Mouse (Mus musculus) liver, embryonic 14.5 days (tissue): ENCODE data around the gene Smoc1. TPM values are rescaled to one million over a fixed set of nuclear protein-coding genes. Genes with fewer than 3 reads are reported as not detected.

Source experiments
- ATAC-seq: fragments of 200-750 bp; cut with Nextera tagmentation; 2 replicates; pipeline ENCODE4 v1.8.0; 2017; ENCODE audit warnings: moderate number of reproducible peaks, mild to moderate bottlenecking, moderate library complexity; ENCODE audit not compliant: insufficient read depth
- DNase-seq, 3 experiments: peaks; one replicate each; pipeline ENCODE4 v3.0.0-alpha.2; 2012 to 2013; ENCODE audit warnings: low read depth in 3 of 3, low spot score in 3 of 3
- H3K27ac ChIP-seq: fragments of 300-500 bp; sonication (generic); 2 replicates; pipeline ENCODE4 v1.5.1; 2014; ENCODE audit warnings: moderate library complexity, mild to moderate bottlenecking, control low read depth, inconsistent platforms
- H3K27me3 ChIP-seq: fragments of 300-500 bp; sonication (generic); 2 replicates; pipeline ENCODE4 v1.6.1; 2014; ENCODE audit warnings: mild to moderate bottlenecking, low read length, moderate library complexity; ENCODE audit not compliant: control insufficient read depth, insufficient read depth
- H3K36me3 ChIP-seq: fragments of 300-500 bp; sonication (generic); replicated peaks from 2 replicates; pipeline ENCODE4 v1.6.1; 2014; ENCODE audit warnings: low read depth; ENCODE audit not compliant: control insufficient read depth, insufficient read depth
- H3K4me1 ChIP-seq, 2 experiments: fragments of 200-500 bp in 1 of 2; fragments of 300-500 bp in 1 of 2; sonication (generic) in 1 of 2; replicated peaks; 2 replicates each; pipeline ENCODE4 v1.6.1; 2012 to 2014; ENCODE audit warnings: antibody characterized with exemption in 1 of 2, inconsistent platforms in 1 of 2, low read length in 1 of 2; ENCODE audit not compliant: control insufficient read depth in 2 of 2, insufficient read depth in 2 of 2
- H3K4me2 ChIP-seq: fragments of 300-500 bp; sonication (generic); 2 replicates; pipeline ENCODE4 v1.6.1; 2014; ENCODE audit warnings: low read depth, mild to moderate bottlenecking, control low read depth, moderate library complexity
- H3K4me3 ChIP-seq, 2 experiments: fragments of 200-500 bp in 1 of 2; fragments of 300-500 bp in 1 of 2; sonication (generic) in 1 of 2; 2 replicates each; pipeline ENCODE4 v1.5.1; 2012 to 2014; ENCODE audit warnings: low read depth in 2 of 2, low read length in 2 of 2, mild to moderate bottlenecking in 2 of 2, control low read depth in 1 of 2, inconsistent platforms in 1 of 2, moderate library complexity in 1 of 2; ENCODE audit not compliant: insufficient read depth in 1 of 2
- H3K9ac ChIP-seq: fragments of 300-500 bp; sonication (generic); replicated peaks from 2 replicates; pipeline ENCODE4 v1.6.1; 2014; ENCODE audit warnings: mild to moderate bottlenecking, control low read depth, moderate library complexity
- H3K9me3 ChIP-seq: fragments of 300-500 bp; sonication (generic); 2 replicates; pipeline ENCODE4 v1.6.1; 2016; ENCODE audit warnings: low read length, mixed read lengths; ENCODE audit not compliant: control insufficient read depth
- CTCF ChIP-seq: IDR thresholded peaks from 2 replicates; pipeline ENCODE4 v1.5.1; 2016; ENCODE audit warnings: antibody characterized with exemption, low read depth, control low read depth
- EP300 ChIP-seq: IDR thresholded peaks from 2 replicates; pipeline ENCODE4 v1.6.1; 2016; ENCODE audit warnings: antibody characterized with exemption, low read depth
- WGBS: fragments of 180-500 bp; shearing (Covaris S2); extraction: QIAGEN DNeasy Blood & Tissue Kit; methylation state at CpG from one replicate; pipeline ENCODE4 v1.1.7; 2014; ENCODE audit not compliant: insufficient replicate concordance; 5-methylcytosine and 5-hydroxymethylcytosine counted together
- polyA plus RNA-seq, 2 experiments: library from polyadenylated mRNA; depleted of rRNA in 1 of 2; stranded (reverse) in 1 of 2; unstranded in 1 of 2; fragments of >200 nt; fragmentation: Nextera tagmentation in 1 of 2; extraction: Ambion mirVana in 1 of 2; gene quantifications; 2 replicates each; pipeline versions ENCODE4 v1.2.1 to v1.2.3; 2012 to 2014

Gene Smoc1
- polyA plus RNA-seq, 2 experiments, result 4.6 to 6.9 TPM

- H3K9me3 ChIP-seq, result no peaks in the 10 kb centered on the region
- TF ChIP-seq CTCF (no peak), EP300 (no peak)
- H3K9ac ChIP-seq, result no peak overlapping the region
- H3K4me3 ChIP-seq, result no peak overlapping the region
- no peak overlapping the region for H3K4me2 ChIP-seq
- ATAC-seq, result no peak
- H3K27me3 ChIP-seq, result no peaks in the 10 kb centered on the region
- H3K4me1 ChIP-seq, result peaks cover 0 to 23% of the 10 kb centered on the region in 2 experiments; a peak in 2 of 4 replicates
- no peak for DNase-seq
- WGBS, result 61% methylated on average over 4 of the region's 4 CpGs
- no peak overlapping the region for H3K27ac ChIP-seq
- H3K36me3 ChIP-seq, result no peaks in the 10 kb centered on the region
These were observed 159.5 kb downstream of the Smoc1 start for GRCm38 (mm10) chr12:81186081-81186480.

GRCm38 (mm10) chr12:81186668-81187067 is 160.1 kb downstream of the Smoc1 start:
- 58% methylated on average over 3 of the region's 3 CpGs for WGBS
- no peak overlapping the region for H3K9ac ChIP-seq
- DNase-seq (no peak), ATAC-seq (no peak)
- no peaks in the 10 kb centered on the region for H3K9me3 ChIP-seq
- H3K36me3 ChIP-seq, result no peaks in the 10 kb centered on the region
- H3K27me3 ChIP-seq, result no peaks in the 10 kb centered on the region
- no peak overlapping the region for H3K27ac ChIP-seq
- no peak overlapping the region for H3K4me2 ChIP-seq
- TF ChIP-seq CTCF (no peak), EP300 (no peak)
- H3K4me1 ChIP-seq, result peaks cover 0 to 23% of the 10 kb centered on the region in 2 experiments; a peak in 2 of 4 replicates
- H3K4me3 ChIP-seq, result no peak overlapping the region

- no peaks in the 10 kb centered on the region for H3K27me3 ChIP-seq
- no peak for DNase-seq
These were observed 161.8 kb downstream of the Smoc1 start for GRCm38 (mm10) chr12:81188423-81188822.

DNA sequence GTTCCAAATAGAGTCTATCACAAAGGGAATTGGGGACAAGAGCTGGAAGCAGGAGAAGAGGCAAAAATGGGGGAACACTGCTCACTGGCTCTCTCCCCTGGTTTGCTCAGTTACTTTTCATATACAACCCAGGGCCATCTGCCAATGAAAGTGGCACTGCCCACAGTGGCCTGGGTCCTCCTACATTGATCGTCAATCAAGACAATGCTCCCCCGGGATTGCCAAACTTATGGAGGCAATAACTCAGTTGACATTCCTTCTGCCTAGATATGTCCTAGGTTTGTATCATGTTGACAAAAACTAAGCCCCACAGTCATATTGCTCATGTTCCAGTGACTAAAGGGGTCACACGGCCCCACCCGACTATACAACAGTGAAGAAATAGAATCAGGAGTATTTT is 162.4 kb downstream of the Smoc1 start:
- Histone ChIP-seq H3K4me2 (no peak overlapping the region), H3K4me3 (no peak overlapping the region), H3K9ac (no peak overlapping the region), H3K36me3 (no peaks in the 10 kb centered on the region), H3K27ac (no peak overlapping the region; the same call in 1 of the 2 replicates), H3K4me1 (peaks cover 0 to 23% of the 10 kb centered on the region in 2 experiments; a peak in 2 of 4 replicates), H3K9me3 (no peaks in the 10 kb centered on the region), H3K27me3 (no peaks in the 10 kb centered on the region)
- no peak for ATAC-seq
- DNase-seq, result no peak
- TF ChIP-seq EP300, result no peak
- TF ChIP-seq CTCF, result no peak
- 66% methylated on average over 4 of the region's 4 CpGs for WGBS

More at GRCm38 (mm10) chr12:81188423-81188822, 161.8 kb downstream of the Smoc1 start:
- H3K9ac ChIP-seq, result no peak overlapping the region
- no peak overlapping the region for H3K27ac ChIP-seq
- H3K9me3 ChIP-seq, result no peaks in the 10 kb centered on the region
- no peak overlapping the region for H3K4me3 ChIP-seq
- peaks cover 0 to 23% of the 10 kb centered on the region in 2 experiments; a peak in 2 of 4 replicates for H3K4me1 ChIP-seq
- no peak overlapping the region for H3K4me2 ChIP-seq
- ATAC-seq, result peak; percentile 24; the same call in 1 of the 2 replicates
- TF ChIP-seq EP300, result no peak
- no peak for TF ChIP-seq CTCF
- 40% methylated on average over 3 of the region's 3 CpGs for WGBS
- H3K36me3 ChIP-seq, result no peaks in the 10 kb centered on the region

DNA sequence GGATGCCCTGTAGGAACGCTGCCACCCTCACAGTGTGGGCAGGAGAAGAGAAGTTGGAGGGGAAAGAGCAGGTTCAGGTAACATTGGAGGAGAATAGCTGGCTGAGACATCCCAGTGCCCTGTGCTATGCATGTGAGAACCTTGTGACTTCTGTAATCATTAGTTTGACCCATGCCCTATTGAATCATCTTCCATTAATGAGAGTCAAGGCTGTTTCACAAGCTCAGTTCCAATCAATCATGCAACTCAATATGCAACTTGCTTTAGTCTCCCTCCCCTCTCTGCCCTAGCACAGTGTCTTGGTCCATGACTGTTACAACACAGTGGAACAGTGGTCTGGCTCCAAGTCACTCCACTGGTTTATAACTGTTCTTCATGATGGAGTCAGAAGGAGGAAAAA is 163.0 kb downstream of the Smoc1 start:
- Histone ChIP-seq H3K4me2 (no peak overlapping the region), H3K4me1 (peaks cover 0 to 23% of the 10 kb centered on the region in 2 experiments; a peak in 2 of 4 replicates), H3K9me3 (no peaks in the 10 kb centered on the region), H3K27ac (no peak overlapping the region), H3K4me3 (no peak overlapping the region), H3K36me3 (no peaks in the 10 kb centered on the region), H3K9ac (no peak overlapping the region), H3K27me3 (no peaks in the 10 kb centered on the region)
- ATAC-seq (peak; percentile 67), DNase-seq (no peak)
- 54% methylated on average over 1 of the region's 1 CpGs for WGBS
- TF ChIP-seq EP300 (no peak), CTCF (no peak)
